Mouse (Mus musculus): ENCODE measurements at regions not wholly inside any gene's neighbourhood (a gene's known extent, or its start where the extent isn't known, plus 50 kb on each side); places are given as distances from the start of the nearest gene placed in this dataset.

DNA sequence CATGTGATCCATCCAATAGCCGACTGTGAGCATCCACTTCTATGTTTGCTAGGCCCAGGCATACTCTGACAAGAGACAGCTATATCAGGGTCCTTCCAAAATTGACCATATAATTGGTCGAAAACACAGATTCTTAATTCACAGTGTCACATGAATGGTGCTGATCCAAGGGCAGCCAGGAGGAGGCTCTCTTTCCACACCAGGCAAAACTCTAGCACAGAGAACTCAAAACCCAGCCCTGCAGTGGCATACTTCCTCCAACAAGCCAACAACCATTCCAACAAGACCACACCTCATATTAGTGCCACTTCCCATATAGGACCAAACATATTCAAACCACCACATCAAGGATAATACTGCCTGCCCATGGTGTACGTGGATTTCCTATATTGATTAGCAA is 68.1 kb upstream of the Tas2r118 start:
- DNase-seq (ENCODE audit: low read depth, low spot score): peak; percentile 2

DNA sequence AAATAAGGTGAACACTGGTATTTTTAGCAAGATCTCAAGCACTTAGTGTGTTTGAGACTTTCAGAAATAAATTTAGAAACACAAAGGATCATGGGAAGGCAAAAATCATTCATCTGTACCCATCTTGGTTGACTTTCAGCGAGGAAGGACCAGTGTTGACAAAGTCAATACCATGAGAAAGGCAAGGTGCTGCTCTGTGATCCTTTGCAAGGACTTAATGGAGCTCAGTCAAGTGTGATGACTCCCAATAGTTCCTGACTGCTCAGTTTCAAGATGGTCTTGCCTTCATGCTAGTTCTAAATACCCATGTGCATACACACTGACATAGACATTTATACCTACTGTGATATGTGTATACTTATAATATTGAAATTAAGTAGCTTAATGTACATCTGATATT is 56.5 kb upstream of the Tas2r118 start:
- DNase-seq (ENCODE audit: low read depth, low spot score): no peak

DNA sequence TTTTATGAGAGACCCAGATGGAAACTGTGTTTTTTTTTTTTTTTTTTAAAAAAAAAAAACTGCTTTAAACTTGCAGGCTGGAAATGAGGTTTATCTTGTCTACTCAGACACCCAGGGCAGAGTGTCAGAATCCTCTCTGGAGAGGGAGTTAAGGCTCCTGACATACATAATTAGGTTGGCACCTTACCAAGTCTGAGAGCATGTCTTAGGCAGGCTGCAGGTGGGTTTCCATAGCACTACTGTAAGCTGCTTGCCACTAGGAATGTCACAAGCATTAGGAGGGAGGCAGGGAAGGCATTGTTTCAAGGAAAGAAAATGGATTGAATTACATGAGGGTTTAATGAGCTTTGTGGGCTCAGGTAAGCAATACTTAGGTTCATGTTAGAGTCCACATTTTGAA is 55.9 kb upstream of the Tas2r118 start:
- DNase-seq (ENCODE audit: low read depth, low spot score): no peak

Data from A20 (cell line).